Mouse (Mus musculus) heart, postnatal 0 days (tissue): ENCODE data around the gene Plcb1.

ENCODE experiments used
- CTCF ChIP-seq: IDR thresholded peaks from 2 replicates; pipeline ENCODE4 v1.5.1; 2016; ENCODE audit warnings: antibody characterized with exemption, control low read depth, low read depth
- EP300 ChIP-seq: IDR thresholded peaks from 2 replicates; pipeline ENCODE4 v1.6.1; 2016; ENCODE audit warnings: antibody characterized with exemption, low read depth

DNA sequence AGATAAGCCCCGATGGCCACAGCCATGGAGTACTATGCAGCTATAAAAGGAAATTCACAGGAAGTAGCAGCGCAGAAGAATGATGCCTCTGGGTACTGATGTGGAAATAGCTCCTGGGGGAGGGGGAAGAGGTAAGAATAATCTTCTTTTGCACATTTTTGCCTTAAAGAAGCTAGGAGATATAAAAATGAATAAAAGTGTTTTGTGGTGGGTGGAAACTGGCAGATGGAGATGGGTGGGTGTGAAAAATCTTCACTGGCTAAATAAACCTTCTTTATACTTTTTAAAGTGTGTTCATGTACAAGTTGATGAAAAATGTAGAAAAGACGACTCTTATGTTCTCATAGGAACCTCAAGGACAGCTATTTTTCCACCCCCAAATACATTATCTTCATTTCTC, 60.7 kb downstream of the Plcb1 start:
- TF ChIP-seq CTCF: no peak
- no peak for TF ChIP-seq EP300
